Mouse (Mus musculus): Measurements from ENCODE around the gene Kif11. TPM values are rescaled to one million over a fixed set of nuclear protein-coding genes. Genes with fewer than 3 reads are reported as not detected.

Gene Kif11
- polyA plus RNA-seq, 1 experiment from 2014 or later = 13.5 TPM

DNA sequence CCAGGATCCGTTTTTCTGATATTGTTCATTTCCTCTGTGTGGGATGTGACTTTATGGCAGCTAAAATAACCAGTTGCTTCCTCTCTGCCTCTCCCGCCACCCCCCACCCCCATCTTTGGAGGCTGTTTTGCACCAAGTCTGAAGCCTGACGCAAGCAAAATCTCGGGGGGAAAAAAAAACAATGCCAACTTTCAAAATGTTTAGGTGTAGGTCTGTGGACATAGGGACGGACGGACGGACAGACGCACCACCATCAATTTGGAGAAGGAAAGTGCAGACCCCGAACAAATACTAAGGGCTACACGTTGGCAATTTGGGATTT, 59.6 kb downstream of the Kif11 start:
- Histone ChIP-seq H3K9ac (no peak overlapping the region), H3K27me3 (peaks cover 95% of the 10 kb centered on the region), H3K4me3 (no peak overlapping the region), H3K27ac (no peak overlapping the region), H3K4me2 (no peak overlapping the region), H3K36me3 (no peaks in the 10 kb centered on the region), H3K4me1 (replicated peaks) (peaks cover 19% of the 10 kb centered on the region), H3K9me3 (no peaks in the 10 kb centered on the region)
- ATAC-seq (ENCODE audit: low FRiP score) = no peak
- WGBS = 4% methylated on average over 10 of the region's 10 CpGs

DNA sequence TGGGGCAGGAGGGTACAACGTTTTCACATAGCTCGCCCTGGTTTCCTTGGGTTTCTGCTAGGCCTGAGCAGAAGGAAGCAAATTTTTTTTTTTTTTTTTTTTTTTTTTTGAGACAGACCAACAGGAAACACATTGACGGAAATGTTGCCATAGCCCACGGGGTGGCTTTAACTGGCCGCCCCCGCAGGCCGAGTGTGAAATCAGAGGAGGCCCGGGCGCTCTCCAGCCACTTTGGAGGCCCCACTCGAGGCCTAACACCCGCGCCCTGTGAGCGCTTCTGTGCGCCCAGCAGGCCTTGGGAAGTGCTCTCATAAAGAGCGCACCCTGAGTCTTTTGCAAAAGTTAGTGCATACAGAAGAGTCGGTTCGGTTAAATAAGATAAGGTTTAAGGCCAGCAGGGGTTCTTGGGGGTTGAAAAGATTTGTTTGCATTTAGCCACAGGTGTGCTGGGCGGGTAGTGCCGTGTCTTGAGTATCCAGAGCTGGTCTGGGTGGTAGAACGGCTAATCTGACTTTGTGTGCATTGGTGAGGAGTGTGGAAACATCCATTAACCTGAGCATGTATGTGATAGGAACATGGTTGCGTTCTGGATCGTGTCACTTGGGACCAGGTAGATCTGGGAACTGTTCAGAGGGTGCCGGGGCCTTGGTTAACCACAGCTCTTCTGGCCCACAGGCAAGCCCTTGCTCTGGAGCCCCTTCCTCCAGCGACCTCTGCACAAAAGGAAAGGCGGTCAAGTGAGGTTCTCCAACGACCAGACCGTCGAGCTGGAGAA, 60.5 kb downstream of the Kif11 start:
- H3K9me3 ChIP-seq = no peaks in the 10 kb centered on the region
- no peak overlapping the region for H3K4me3 ChIP-seq
- no peak overlapping the region for H3K4me2 ChIP-seq
- 4% methylated on average over 28 of the region's 28 CpGs for WGBS
- ATAC-seq (ENCODE audit: low FRiP score) = no peak
- H3K36me3 ChIP-seq = no peaks in the 10 kb centered on the region
- peaks cover 19% of the 10 kb centered on the region for H3K4me1 ChIP-seq (replicated peaks)
- no peak overlapping the region for H3K9ac ChIP-seq
- peaks cover 95% of the 10 kb centered on the region for H3K27me3 ChIP-seq
- H3K27ac ChIP-seq = no peak overlapping the region

DNA sequence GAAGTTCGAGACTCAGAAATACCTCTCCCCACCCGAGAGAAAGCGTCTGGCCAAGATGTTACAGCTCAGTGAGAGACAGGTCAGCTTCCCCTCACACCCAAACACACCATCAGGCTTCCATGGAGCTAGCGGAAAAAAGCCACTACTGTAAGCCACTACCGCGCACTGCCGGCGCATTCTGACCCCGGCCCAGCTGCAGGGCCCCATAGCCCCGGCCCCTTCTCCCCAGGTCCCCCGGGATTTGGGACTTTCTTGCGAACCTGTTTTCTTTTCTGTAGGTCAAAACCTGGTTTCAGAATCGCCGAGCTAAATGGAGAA, 61.0 kb downstream of the Kif11 start:
- Histone ChIP-seq H3K9me3 (no peaks in the 10 kb centered on the region), H3K9ac (no peak overlapping the region), H3K27me3 (peaks cover 94% of the 10 kb centered on the region), H3K4me3 (no peak overlapping the region), H3K4me2 (no peak overlapping the region), H3K4me1 (replicated peaks) (peaks cover 19% of the 10 kb centered on the region), H3K27ac (no peak overlapping the region), H3K36me3 (no peaks in the 10 kb centered on the region)
- ATAC-seq (ENCODE audit: low FRiP score) = no peak
- WGBS = 2% methylated on average over 14 of the region's 14 CpGs

DNA sequence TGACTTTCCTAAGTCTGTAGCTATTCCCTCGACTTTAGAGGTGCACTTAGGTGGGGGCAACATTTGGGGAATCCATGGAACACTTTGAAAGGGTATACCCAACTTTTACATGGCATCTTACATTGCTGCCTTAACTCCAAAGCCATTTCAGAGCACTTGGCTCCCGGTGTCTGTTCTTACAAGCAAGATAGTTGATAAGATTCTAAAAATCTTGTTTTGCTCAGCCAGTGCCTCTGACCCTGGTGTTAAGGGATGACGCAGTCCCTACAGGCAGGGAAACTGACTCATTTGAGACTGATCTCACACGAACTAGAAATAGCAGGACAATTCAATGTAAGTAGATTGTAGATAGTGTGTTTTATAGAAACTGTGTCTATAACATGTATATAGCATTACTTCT, 64.0 kb downstream of the Kif11 start:
- H3K9me3 ChIP-seq = no peaks in the 10 kb centered on the region
- H3K36me3 ChIP-seq = no peaks in the 10 kb centered on the region
- no peak overlapping the region for H3K27ac ChIP-seq
- peaks cover 4% of the 10 kb centered on the region for H3K4me1 ChIP-seq (replicated peaks)
- ATAC-seq (ENCODE audit: low FRiP score) = no peak
- WGBS = 77% methylated on average over 4 of the region's 4 CpGs
- peaks cover 73% of the 10 kb centered on the region for H3K27me3 ChIP-seq
- no peak overlapping the region for H3K4me3 ChIP-seq
- H3K4me2 ChIP-seq = no peak overlapping the region
- no peak overlapping the region for H3K9ac ChIP-seq

DNA sequence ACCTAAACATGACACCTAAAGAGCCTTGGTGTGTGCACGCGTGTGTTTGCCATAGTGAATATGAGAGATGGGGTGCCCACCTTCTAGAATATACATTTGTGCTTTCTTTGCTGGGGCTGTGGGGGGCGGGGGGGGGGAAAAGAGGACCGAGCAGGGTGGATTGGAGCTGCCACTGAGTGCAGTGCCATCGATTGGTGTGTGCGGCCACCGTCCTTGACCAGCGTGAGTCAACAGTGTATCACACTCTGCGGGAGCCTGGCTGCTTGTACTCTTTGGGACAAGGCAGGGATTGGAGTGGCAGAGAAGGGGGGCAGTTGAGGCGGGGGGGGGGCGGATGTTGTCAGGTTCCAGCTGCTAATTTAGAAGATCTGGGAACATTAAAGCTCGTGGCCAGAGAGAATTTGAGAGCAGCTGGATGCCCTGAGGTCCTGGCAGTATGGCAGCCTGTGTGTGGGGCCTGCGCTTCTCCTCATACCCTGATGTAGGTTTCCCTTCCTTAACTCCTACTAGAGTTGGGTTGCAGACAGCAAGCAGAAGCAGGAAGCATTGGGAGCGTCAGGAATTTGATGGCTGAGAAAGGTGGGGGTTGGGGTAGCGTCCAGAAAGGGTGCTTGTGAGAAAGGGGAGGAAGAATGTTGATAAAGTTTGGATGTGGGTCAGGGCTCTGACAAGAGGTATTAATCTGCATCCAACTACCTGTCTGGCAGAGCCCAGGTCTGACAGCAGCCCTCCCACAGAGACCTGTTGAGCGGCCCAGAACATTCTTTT, 64.7 kb downstream of the Kif11 start:
- Histone ChIP-seq H3K36me3 (no peaks in the 10 kb centered on the region), H3K27me3 (peaks cover 66% of the 10 kb centered on the region), H3K4me1 (replicated peaks) (no peaks in the 10 kb centered on the region), H3K4me3 (no peak overlapping the region), H3K4me2 (no peak overlapping the region), H3K27ac (no peak overlapping the region), H3K9me3 (no peaks in the 10 kb centered on the region), H3K9ac (no peak overlapping the region)
- WGBS = 73% methylated on average over 15 of the region's 16 CpGs
- no peak for ATAC-seq (ENCODE audit: low FRiP score)

DNA sequence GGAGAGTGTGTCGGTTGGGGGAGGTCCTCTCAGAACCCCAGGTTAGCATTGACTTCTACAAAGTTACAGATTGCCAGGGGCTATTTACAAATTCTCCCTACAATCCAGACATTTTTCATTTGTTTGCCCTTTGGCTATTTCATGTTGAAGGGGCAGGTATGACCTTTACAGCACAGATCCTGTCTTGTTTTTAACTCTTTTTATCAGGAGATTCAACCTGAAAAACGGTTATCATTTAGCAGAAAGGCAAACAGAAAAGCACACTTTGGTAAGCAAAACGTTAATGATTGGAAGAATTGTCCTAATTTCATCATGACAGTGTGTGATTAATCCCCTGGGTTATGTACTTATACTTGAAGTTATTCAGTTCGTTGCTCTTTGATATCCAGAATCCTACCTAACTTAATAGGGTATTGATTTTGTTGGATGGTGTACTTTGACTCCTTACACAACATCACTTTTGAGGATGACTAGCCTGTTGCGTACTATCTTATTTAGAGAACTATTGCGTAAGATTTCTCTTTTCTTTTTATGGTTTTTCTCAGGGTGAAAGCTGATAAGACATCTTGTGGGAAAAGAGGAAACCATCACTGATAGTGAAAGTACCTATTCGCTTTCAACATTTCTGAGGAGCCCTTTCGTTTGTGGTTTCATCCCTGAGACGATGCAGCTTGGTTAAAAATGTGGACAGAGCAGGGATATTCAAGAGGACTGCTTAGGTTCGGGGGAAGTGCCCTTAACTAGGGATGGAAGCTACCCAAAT, 66.5 kb downstream of the Kif11 start:
- no peak overlapping the region for H3K4me2 ChIP-seq
- no peaks in the 10 kb centered on the region for H3K36me3 ChIP-seq
- H3K9ac ChIP-seq = no peak overlapping the region
- H3K4me1 ChIP-seq (replicated peaks) = no peaks in the 10 kb centered on the region
- peaks cover 48% of the 10 kb centered on the region for H3K27me3 ChIP-seq
- H3K27ac ChIP-seq = no peak overlapping the region
- 80% methylated on average over 10 of the region's 10 CpGs for WGBS
- no peak overlapping the region for H3K4me3 ChIP-seq
- H3K9me3 ChIP-seq = no peaks in the 10 kb centered on the region
- ATAC-seq (ENCODE audit: low FRiP score) = no peak

DNA sequence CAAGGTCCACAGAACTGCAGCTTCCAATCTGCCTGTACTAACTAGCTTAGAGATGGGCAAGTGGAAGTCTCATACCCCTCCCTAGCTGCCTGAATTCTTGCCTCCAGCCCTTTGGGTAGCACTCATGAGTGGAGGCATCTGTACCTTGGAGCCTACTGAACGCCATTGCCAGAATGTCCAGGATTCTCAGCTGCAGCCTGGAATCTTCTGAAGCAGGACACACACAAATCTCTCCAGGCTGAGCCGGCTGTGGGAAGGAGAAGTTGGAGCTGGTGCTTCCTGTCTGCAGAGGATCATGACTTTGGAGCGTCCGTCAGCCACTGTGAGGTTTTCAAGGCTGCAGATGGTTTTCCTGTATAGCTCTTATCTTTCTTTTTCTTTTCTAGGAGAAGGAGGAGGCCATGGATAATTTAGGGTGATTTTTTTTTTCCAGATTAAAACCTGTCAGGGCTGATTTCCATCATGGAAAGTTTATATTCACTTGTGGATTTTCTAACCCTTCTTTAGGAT, 67.5 kb downstream of the Kif11 start:
- Histone ChIP-seq H3K9me3 (no peaks in the 10 kb centered on the region), H3K4me2 (no peak overlapping the region), H3K4me3 (no peak overlapping the region), H3K27ac (no peak overlapping the region), H3K4me1 (replicated peaks) (no peaks in the 10 kb centered on the region), H3K36me3 (no peaks in the 10 kb centered on the region), H3K9ac (no peak overlapping the region), H3K27me3 (peaks cover 40% of the 10 kb centered on the region)
- WGBS = 85% methylated on average over 4 of the region's 4 CpGs
- no peak for ATAC-seq (ENCODE audit: low FRiP score)

DNA sequence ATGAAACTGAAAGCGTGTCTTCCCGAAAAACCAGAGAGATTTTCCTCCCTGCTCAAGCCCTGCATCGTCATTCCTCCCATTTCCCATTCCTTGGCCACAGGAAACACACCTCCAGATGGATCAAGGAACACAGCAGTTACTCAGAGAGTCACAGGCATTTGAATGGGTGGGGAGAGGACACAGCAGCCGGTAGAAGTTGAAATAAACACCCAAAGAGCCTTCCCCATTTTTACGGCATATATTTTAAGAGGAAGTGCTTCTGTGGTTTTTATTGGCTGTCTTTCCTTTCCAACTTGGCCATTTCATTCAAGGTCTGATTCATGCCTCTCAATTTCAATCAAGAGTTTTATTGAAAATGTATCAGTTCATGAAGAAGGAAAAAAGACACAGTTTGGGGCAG, 72.0 kb downstream of the Kif11 start:
- Histone ChIP-seq H3K4me1 (replicated peaks) (no peaks in the 10 kb centered on the region), H3K36me3 (no peaks in the 10 kb centered on the region), H3K9ac (no peak overlapping the region), H3K4me2 (no peak overlapping the region), H3K27ac (no peak overlapping the region), H3K4me3 (no peak overlapping the region), H3K27me3 (peaks cover 3% of the 10 kb centered on the region; the same call in 1 of the 2 replicates), H3K9me3 (no peaks in the 10 kb centered on the region)
- WGBS = 77% methylated on average over 5 of the region's 5 CpGs
- no peak for ATAC-seq (ENCODE audit: low FRiP score)

DNA sequence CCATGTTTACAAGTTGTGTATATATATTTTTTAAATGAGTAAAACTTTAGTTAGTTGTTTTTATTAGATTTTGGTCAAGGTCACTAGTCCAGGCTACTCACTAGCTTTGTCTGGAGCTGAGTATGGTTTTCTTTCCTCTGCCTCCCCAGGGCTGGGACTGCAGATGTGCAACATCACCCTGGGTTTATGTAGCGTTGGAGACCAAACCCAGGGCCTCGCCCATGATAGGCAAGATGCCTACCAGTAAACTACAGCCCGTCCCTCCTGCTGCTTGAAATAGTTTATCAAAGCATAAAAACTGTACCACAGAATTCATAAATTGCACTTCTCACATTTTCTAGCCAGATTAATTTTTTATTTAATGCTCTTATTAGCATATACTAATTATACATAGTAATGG, 73.0 kb downstream of the Kif11 start:
- no peak overlapping the region for H3K4me3 ChIP-seq
- H3K27ac ChIP-seq = no peak overlapping the region
- no peaks in the 10 kb centered on the region for H3K4me1 ChIP-seq (replicated peaks)
- no peak overlapping the region for H3K9ac ChIP-seq
- ATAC-seq (ENCODE audit: low FRiP score) = no peak
- WGBS = 94% methylated on average over 3 of the region's 3 CpGs
- H3K9me3 ChIP-seq = no peaks in the 10 kb centered on the region
- H3K36me3 ChIP-seq = no peaks in the 10 kb centered on the region
- no peak overlapping the region for H3K4me2 ChIP-seq
- no peaks in the 10 kb centered on the region for H3K27me3 ChIP-seq

DNA sequence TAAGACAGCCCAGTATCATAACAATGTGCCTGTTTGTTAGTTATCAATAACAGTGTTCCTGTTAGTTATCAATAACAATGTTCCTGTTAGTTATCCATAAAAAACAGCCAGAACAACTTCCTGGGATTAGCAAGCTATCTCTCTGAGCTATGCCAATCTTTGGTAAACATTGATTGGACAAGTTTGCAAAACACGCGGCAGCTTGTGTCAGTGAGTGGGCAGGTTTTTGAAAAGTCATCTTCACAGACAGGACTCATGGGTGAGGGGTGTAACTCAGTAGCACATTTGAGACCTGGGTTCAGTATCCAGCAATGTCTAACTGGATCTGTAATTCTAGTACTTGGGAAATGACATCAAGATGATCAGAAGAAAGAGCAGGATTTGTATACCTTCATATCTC, 79.3 kb downstream of the Kif11 start:
- Histone ChIP-seq H3K9ac (no peak overlapping the region), H3K27ac (no peak overlapping the region), H3K4me2 (no peak overlapping the region), H3K27me3 (no peaks in the 10 kb centered on the region), H3K4me3 (no peak overlapping the region), H3K4me1 (replicated peaks) (no peaks in the 10 kb centered on the region), H3K36me3 (no peaks in the 10 kb centered on the region), H3K9me3 (no peaks in the 10 kb centered on the region)
- no peak for ATAC-seq (ENCODE audit: low FRiP score)
- 98% methylated on average over 2 of the region's 2 CpGs for WGBS

DNA sequence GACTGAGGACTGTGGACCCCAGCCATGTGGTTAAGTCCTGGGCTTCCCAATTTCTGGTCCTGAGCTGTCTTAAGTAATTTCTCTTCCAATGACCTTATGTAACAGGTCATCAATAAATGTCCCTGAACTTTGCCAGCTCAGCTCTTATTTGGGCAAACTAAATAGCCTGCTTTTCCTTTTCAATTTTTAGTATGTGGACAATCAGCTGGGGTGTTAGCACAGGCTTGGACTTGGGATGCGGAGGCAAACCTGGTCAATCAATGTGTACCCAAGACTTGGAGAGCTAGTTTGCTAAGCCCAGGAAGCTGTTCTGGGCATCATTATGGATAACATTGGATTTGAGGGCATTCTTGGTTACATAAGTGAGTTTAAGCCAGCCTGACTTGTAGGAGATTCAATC, 79.8 kb downstream of the Kif11 start:
- no peak overlapping the region for H3K4me2 ChIP-seq
- H3K36me3 ChIP-seq = no peaks in the 10 kb centered on the region
- H3K27ac ChIP-seq = no peak overlapping the region
- H3K27me3 ChIP-seq = no peaks in the 10 kb centered on the region
- H3K9me3 ChIP-seq = no peaks in the 10 kb centered on the region
- no peak overlapping the region for H3K9ac ChIP-seq
- no peak for ATAC-seq (ENCODE audit: low FRiP score)
- 98% methylated on average over 1 of the region's 1 CpGs for WGBS
- no peaks in the 10 kb centered on the region for H3K4me1 ChIP-seq (replicated peaks)
- no peak overlapping the region for H3K4me3 ChIP-seq

DNA sequence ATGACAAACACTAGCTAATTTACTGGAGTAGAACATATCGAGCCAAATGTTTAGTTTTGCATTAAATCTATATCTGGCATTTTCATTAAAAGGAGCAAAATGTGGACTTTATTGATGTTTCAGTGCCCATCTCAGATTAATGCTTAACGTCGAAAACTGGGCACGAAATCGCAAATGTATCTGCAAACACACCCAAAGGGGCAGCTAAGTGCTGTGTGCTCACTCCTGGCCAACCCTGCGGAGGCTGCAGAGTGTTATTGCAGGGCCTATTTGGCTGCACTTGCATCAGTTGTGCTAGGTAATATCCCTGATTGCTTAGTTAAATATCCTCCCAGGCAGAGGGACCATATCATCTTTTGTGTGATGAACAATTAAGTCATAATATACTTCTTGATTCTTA, 81.8 kb downstream of the Kif11 start:
- Histone ChIP-seq H3K27me3 (no peaks in the 10 kb centered on the region), H3K4me2 (no peak overlapping the region), H3K4me3 (no peak overlapping the region), H3K27ac (no peak overlapping the region), H3K9me3 (no peaks in the 10 kb centered on the region), H3K4me1 (replicated peaks) (no peaks in the 10 kb centered on the region), H3K9ac (no peak overlapping the region), H3K36me3 (no peaks in the 10 kb centered on the region)
- ATAC-seq (ENCODE audit: low FRiP score) = no peak
- 76% methylated on average over 6 of the region's 6 CpGs for WGBS
